Mouse (Mus musculus): ENCODE data around the gene Fam198b. TPM values are rescaled to one million over a fixed set of nuclear protein-coding genes. Genes with fewer than 3 reads are reported as not detected.

The Fam198b gene
- polyA plus RNA-seq, 1 experiment from 2014 or later: 0.35 TPM

GRCm38 (mm10) chr3:79905397-79905796 is 21.1 kb downstream of the Fam198b start:
- TF ChIP-seq EP300 (IDR thresholded peaks at IDR 0.05; ENCODE audit: low read depth) (no peak), CTCF (IDR thresholded peaks at IDR 0.05; ENCODE audit: low read depth) (no peak)
- Histone ChIP-seq H3K4me3 (ENCODE audit: low read depth, low read length) (no peak overlapping the region), H3K27me3 (ENCODE audit: insufficient read depth, low read length) (no peaks in the 10 kb centered on the region), H3K27ac (ENCODE audit: low read depth) (no peak overlapping the region), H3K4me1 (ENCODE audit: insufficient read depth) (peaks cover 6% of the 10 kb centered on the region), H3K9ac (replicated peaks) (no peak overlapping the region), H3K9me3 (ENCODE audit: low read length) (no peaks in the 10 kb centered on the region), H3K36me3 (replicated peaks; ENCODE audit: insufficient read depth, low read length) (no peaks in the 10 kb centered on the region), H3K4me2 (ENCODE audit: low read depth, low read length) (no peak overlapping the region)
- no peak for DNase-seq
- no peak for ATAC-seq

- Histone ChIP-seq H3K27me3 (ENCODE audit: insufficient read depth, low read length) (no peaks in the 10 kb centered on the region), H3K4me2 (ENCODE audit: low read depth, low read length) (no peak overlapping the region), H3K36me3 (replicated peaks; ENCODE audit: insufficient read depth, low read length) (no peaks in the 10 kb centered on the region), H3K4me1 (ENCODE audit: insufficient read depth) (peaks cover 8% of the 10 kb centered on the region), H3K9ac (replicated peaks) (no peak overlapping the region), H3K4me3 (ENCODE audit: low read depth, low read length) (no peak overlapping the region), H3K9me3 (ENCODE audit: low read length) (no peaks in the 10 kb centered on the region), H3K27ac (ENCODE audit: low read depth) (no peak overlapping the region)
- WGBS (ENCODE audit: insufficient replicate concordance): 31% methylated on average over 5 of the region's 5 CpGs
- TF ChIP-seq EP300 (IDR thresholded peaks at IDR 0.05; ENCODE audit: low read depth) (no peak), CTCF (IDR thresholded peaks at IDR 0.05; ENCODE audit: low read depth) (no peak)
- no peak for ATAC-seq
- no peak for DNase-seq
Observed at GRCm38 (mm10) chr3:79906250-79907045, 22.1 kb downstream of the Fam198b start.

- no peaks in the 10 kb centered on the region for H3K36me3 ChIP-seq (replicated peaks; ENCODE audit: insufficient read depth, low read length)
- no peak overlapping the region; the same call in 1 of the 2 replicates for H3K27ac ChIP-seq (ENCODE audit: low read depth)
- no peak for TF ChIP-seq CTCF (IDR thresholded peaks at IDR 0.05; ENCODE audit: low read depth)
- TF ChIP-seq EP300 (IDR thresholded peaks at IDR 0.05; ENCODE audit: low read depth): peak; percentile 46; the same call in 1 of the 2 replicates
- H3K4me2 ChIP-seq (ENCODE audit: low read depth, low read length): no peak overlapping the region
- ATAC-seq (no peak), DNase-seq (no peak)
- WGBS (ENCODE audit: insufficient replicate concordance): 22% methylated on average over 7 of the region's 7 CpGs
- peaks cover 8% of the 10 kb centered on the region for H3K4me1 ChIP-seq (ENCODE audit: insufficient read depth)
- no peaks in the 10 kb centered on the region for H3K9me3 ChIP-seq (ENCODE audit: low read length)
- no peak overlapping the region for H3K4me3 ChIP-seq (ENCODE audit: low read depth, low read length)
- no peaks in the 10 kb centered on the region for H3K27me3 ChIP-seq (ENCODE audit: insufficient read depth, low read length)
- no peak overlapping the region for H3K9ac ChIP-seq (replicated peaks)
Observed at GRCm38 (mm10) chr3:79907223-79907622, 22.9 kb downstream of the Fam198b start.

- DNase-seq: peak; percentile 16
- Histone ChIP-seq H3K36me3 (replicated peaks; ENCODE audit: insufficient read depth, low read length) (no peaks in the 10 kb centered on the region), H3K27me3 (ENCODE audit: insufficient read depth, low read length) (no peaks in the 10 kb centered on the region), H3K4me1 (ENCODE audit: insufficient read depth) (peaks cover 8% of the 10 kb centered on the region), H3K27ac (ENCODE audit: low read depth) (no peak overlapping the region), H3K4me2 (ENCODE audit: low read depth, low read length) (0 out of 2 replicates have a peak overlapping the region, but pooled peaks have one; percentile 2), H3K9me3 (ENCODE audit: low read length) (no peaks in the 10 kb centered on the region), H3K9ac (replicated peaks) (no peak overlapping the region), H3K4me3 (ENCODE audit: low read depth, low read length) (no peak overlapping the region)
- WGBS (ENCODE audit: insufficient replicate concordance): 23% methylated on average over 10 of the region's 10 CpGs
- TF ChIP-seq CTCF (IDR thresholded peaks at IDR 0.05; ENCODE audit: low read depth) (0 out of 2 replicates have a peak, but pooled peaks have one; percentile 12), EP300 (IDR thresholded peaks at IDR 0.05; ENCODE audit: low read depth) (no peak)
- ATAC-seq: peak; percentile 79
Observed at GRCm38 (mm10) chr3:79910375-79911141, 26.2 kb downstream of the Fam198b start.

GRCm38 (mm10) chr3:79911166-79911565 is 26.8 kb downstream of the Fam198b start:
- Histone ChIP-seq H3K4me2 (ENCODE audit: low read depth, low read length) (no peak overlapping the region), H3K27me3 (ENCODE audit: insufficient read depth, low read length) (no peaks in the 10 kb centered on the region), H3K9me3 (ENCODE audit: low read length) (no peaks in the 10 kb centered on the region), H3K4me1 (ENCODE audit: insufficient read depth) (peaks cover 8% of the 10 kb centered on the region), H3K9ac (replicated peaks) (no peak overlapping the region), H3K36me3 (replicated peaks; ENCODE audit: insufficient read depth, low read length) (no peaks in the 10 kb centered on the region), H3K27ac (ENCODE audit: low read depth) (no peak overlapping the region), H3K4me3 (ENCODE audit: low read depth, low read length) (no peak overlapping the region)
- no peak for DNase-seq
- no peak for TF ChIP-seq CTCF (IDR thresholded peaks at IDR 0.05; ENCODE audit: low read depth)
- no peak for TF ChIP-seq EP300 (IDR thresholded peaks at IDR 0.05; ENCODE audit: low read depth)
- WGBS (ENCODE audit: insufficient replicate concordance): 29% methylated on average over 3 of the region's 3 CpGs
- ATAC-seq: no peak

- WGBS (ENCODE audit: insufficient replicate concordance): 43% methylated on average over 5 of the region's 5 CpGs
- Histone ChIP-seq H3K27ac (ENCODE audit: low read depth) (no peak overlapping the region), H3K9me3 (ENCODE audit: low read length) (no peaks in the 10 kb centered on the region), H3K36me3 (replicated peaks; ENCODE audit: insufficient read depth, low read length) (no peaks in the 10 kb centered on the region), H3K9ac (replicated peaks) (no peak overlapping the region), H3K4me2 (ENCODE audit: low read depth, low read length) (no peak overlapping the region), H3K4me1 (ENCODE audit: insufficient read depth) (peaks cover 5% of the 10 kb centered on the region), H3K27me3 (ENCODE audit: insufficient read depth, low read length) (no peaks in the 10 kb centered on the region), H3K4me3 (ENCODE audit: low read depth, low read length) (no peak overlapping the region)
- no peak for TF ChIP-seq EP300 (IDR thresholded peaks at IDR 0.05; ENCODE audit: low read depth)
- no peak for TF ChIP-seq CTCF (IDR thresholded peaks at IDR 0.05; ENCODE audit: low read depth)
- ATAC-seq: no peak
- DNase-seq: no peak
Observed at GRCm38 (mm10) chr3:79914012-79914411, 29.7 kb downstream of the Fam198b start.

Data from liver, postnatal 0 days (tissue).